Mouse (Mus musculus): ENCODE data around the gene Ggn.

- no peak for TF ChIP-seq CTCF (IDR thresholded peaks at IDR 0.05; ENCODE audit: low read depth, low read length)
- no peak for TF ChIP-seq TAL1 (conservative IDR thresholded peaks at IDR 0.05; ENCODE audit: low read depth, low read length)
- TF ChIP-seq GATA1 (IDR thresholded peaks at IDR 0.05; ENCODE audit: borderline replicate concordance, low read length), result no peak
- no peak for TF ChIP-seq POLR2AphosphoS5 (IDR thresholded peaks at IDR 0.05; ENCODE audit: insufficient replicate concordance, low read depth, low read length)
These were observed 43.7 kb downstream of the Ggn start, which contains the start of gene Catsperg1 for GRCm38 (mm10) chr7:29213675-29214082.

Data from G1E (cell line).